Mouse (Mus musculus) urinary bladder, adult 18-20 months (tissue): ENCODE results near the gene Fbn1.

Experiments used
- DNase-seq, 2 experiments: peaks; one replicate each; pipeline ENCODE4 v3.0.0; 2022; ENCODE audit warnings: low spot score in 2 of 2, mixed read lengths in 2 of 2

Gene Fbn1

GRCm38 (mm10) chr2:125507893-125508292, at the start of gene Fbn1:
Gene Fbn1, minus strand, starts transcription at chr2:125507993.
- no peak for DNase-seq

- DNase-seq = no peak
These were observed 48.0 kb upstream of the Fbn1 start for GRCm38 (mm10) chr2:125555830-125556229.

- no peak for DNase-seq
These were observed 41.2 kb upstream of the Fbn1 start for GRCm38 (mm10) chr2:125548806-125549578.

- DNase-seq = no peak
These were observed 37.2 kb upstream of the Fbn1 start for GRCm38 (mm10) chr2:125544986-125545385.

- DNase-seq = no peak
These were observed 35.9 kb upstream of the Fbn1 start for GRCm38 (mm10) chr2:125543646-125544045.

GRCm38 (mm10) chr2:125541451-125541850, 33.7 kb upstream of the Fbn1 start:
- DNase-seq = no peak

GRCm38 (mm10) chr2:125540579-125540978, 32.8 kb upstream of the Fbn1 start:
- DNase-seq = no peak

GRCm38 (mm10) chr2:125539640-125540039, 31.8 kb upstream of the Fbn1 start:
- no peak for DNase-seq

- DNase-seq = no peak
These were observed 22.9 kb upstream of the Fbn1 start for GRCm38 (mm10) chr2:125530665-125531064.

GRCm38 (mm10) chr2:125526566-125526965, 18.8 kb upstream of the Fbn1 start:
- no peak for DNase-seq

- DNase-seq = no peak
These were observed 17.7 kb upstream of the Fbn1 start for GRCm38 (mm10) chr2:125525484-125525883.

- DNase-seq = peak in 1 of 2 experiments; percentile 36
These were observed 8.8 kb upstream of the Fbn1 start for GRCm38 (mm10) chr2:125516594-125516993.

- DNase-seq = no peak
These were observed 7.7 kb upstream of the Fbn1 start for GRCm38 (mm10) chr2:125515291-125516057.

- DNase-seq = no peak
These were observed 6.6 kb upstream of the Fbn1 start for GRCm38 (mm10) chr2:125514391-125514790.

GRCm38 (mm10) chr2:125512544-125512943, 4.8 kb upstream of the Fbn1 start:
- no peak for DNase-seq

- no peak for DNase-seq
These were observed 4.1 kb upstream of the Fbn1 start for GRCm38 (mm10) chr2:125511898-125512297.

GRCm38 (mm10) chr2:125510752-125511151, 3.0 kb upstream of the Fbn1 start:
- no peak for DNase-seq

GRCm38 (mm10) chr2:125508381-125508780, 588 bp upstream of the Fbn1 start:
- no peak for DNase-seq

- DNase-seq = peak in 1 of 2 experiments; percentile 49
These were observed 1.3 kb downstream of the Fbn1 start for GRCm38 (mm10) chr2:125506316-125507054.

- peak in 1 of 2 experiments; percentile 28 for DNase-seq
These were observed 2.0 kb downstream of the Fbn1 start for GRCm38 (mm10) chr2:125505746-125506315.

GRCm38 (mm10) chr2:125505006-125505745, 2.6 kb downstream of the Fbn1 start, which contains the start of gene Gm9913:
Gene Gm9913, plus strand, starts transcription at chr2:125505089.
- peak; percentile 7 to 36 for DNase-seq
